Mouse (Mus musculus) small intestine, adult 2 months (tissue): Measurements from ENCODE around the gene Gnas. TPM values are rescaled to one million over a fixed set of nuclear protein-coding genes. Genes with fewer than 3 reads are reported as not detected.

Source experiments
- H3K27ac ChIP-seq: fragments of 200-500 bp; 2 replicates; pipeline ENCODE4 v1.5.1; 2012; ENCODE audit warnings: low read depth, low read length, control low read depth, inconsistent platforms; ENCODE audit not compliant: insufficient read depth
- H3K27me3 ChIP-seq: fragments of 200-500 bp; 2 replicates; pipeline ENCODE4 v1.6.1; 2012; ENCODE audit warnings: mild to moderate bottlenecking, moderate library complexity, low read length, inconsistent platforms; ENCODE audit not compliant: control insufficient read depth, insufficient read depth
- H3K36me3 ChIP-seq: fragments of 200-500 bp; 2 replicates; pipeline ENCODE4 v1.6.1; 2012; ENCODE audit warnings: mild to moderate bottlenecking, low read length, control low read depth, inconsistent platforms; ENCODE audit not compliant: control insufficient read depth, insufficient read depth
- H3K4me1 ChIP-seq: fragments of 200-500 bp; 2 replicates; pipeline ENCODE4 v1.6.1; 2012; ENCODE audit warnings: low read length, inconsistent platforms, mixed read lengths; ENCODE audit not compliant: control insufficient read depth, insufficient read depth, insufficient read length
- H3K4me3 ChIP-seq: fragments of 200-500 bp; 2 replicates; pipeline ENCODE4 v1.5.1; 2012; ENCODE audit warnings: low read depth, mild to moderate bottlenecking, control low read depth, inconsistent platforms, low read length, moderate library complexity
- CTCF ChIP-seq: fragments of 200-500 bp; IDR thresholded peaks from 2 replicates; pipeline ENCODE4 v1.5.1; 2012; ENCODE audit warnings: low read depth, mild to moderate bottlenecking, control low read depth, inconsistent platforms, low read length, moderate library complexity, mixed read lengths; ENCODE audit not compliant: insufficient replicate concordance, insufficient read length; ENCODE audit errors: extremely low read depth
- POLR2A ChIP-seq: fragments of 200-500 bp; IDR thresholded peaks from 2 replicates; pipeline ENCODE4 v1.6.1; 2012; ENCODE audit warnings: low read depth, mild to moderate bottlenecking, control low read depth, inconsistent platforms, low read length, moderate library complexity
- WGBS: fragments of 180-500 bp; shearing (Covaris S2); methylation state at CpG from one replicate; pipeline ENCODE4 v1.1.7; 2018; 5-methylcytosine and 5-hydroxymethylcytosine counted together
- polyA plus RNA-seq: library from polyadenylated mRNA; depleted of rRNA; stranded (reverse); fragments of >200 nt; gene quantifications from 2 replicates; pipeline ENCODE4 v1.2.3, GENCODE M21; 2012; rRNA removed

Gnas gene
- polyA plus RNA-seq, 1 experiment = 530 TPM

- 90% methylated on average over 9 of the region's 9 CpGs for WGBS
Measured at GRCm38 (mm10) chr2:174381021-174381420, 96.9 kb downstream of the Gnas start.

DNA sequence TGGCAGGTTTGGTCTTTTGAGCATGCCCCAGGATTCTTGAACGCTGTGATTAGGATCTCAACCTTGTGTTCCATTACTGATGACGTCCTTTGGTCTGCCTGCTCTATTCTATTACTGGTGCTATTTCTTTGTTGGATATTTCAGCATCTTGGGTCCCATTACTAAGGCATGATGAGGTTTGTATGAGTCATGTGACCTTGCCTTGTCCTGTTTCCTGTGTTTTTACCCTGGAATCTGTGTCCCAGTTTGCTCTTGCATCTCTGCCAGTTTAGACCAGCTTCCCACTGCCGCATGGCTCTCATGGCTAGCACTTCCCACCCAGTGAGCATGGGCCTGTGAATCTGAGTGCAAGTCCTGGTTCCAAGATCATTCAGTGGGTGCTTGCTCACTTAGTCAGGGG lies 107.8 kb downstream of the Gnas start:
- 88% methylated on average over 3 of the region's 3 CpGs for WGBS
- no peaks in the 10 kb centered on the region for H3K27me3 ChIP-seq
- H3K4me1 ChIP-seq = no peaks in the 10 kb centered on the region
- H3K36me3 ChIP-seq = no peaks in the 10 kb centered on the region
- no peak for TF ChIP-seq POLR2A
- TF ChIP-seq CTCF = no peak
- H3K4me3 ChIP-seq = no peak overlapping the region
- H3K27ac ChIP-seq = no peak overlapping the region

More at GRCm38 (mm10) chr2:174381021-174381420, 96.9 kb downstream of the Gnas start:
- Histone ChIP-seq H3K4me1 (no peaks in the 10 kb centered on the region), H3K36me3 (no peaks in the 10 kb centered on the region), H3K27me3 (no peaks in the 10 kb centered on the region), H3K27ac (no peak overlapping the region), H3K4me3 (no peak overlapping the region)
- TF ChIP-seq CTCF = no peak
- TF ChIP-seq POLR2A = no peak

- Histone ChIP-seq H3K4me3 (no peak overlapping the region), H3K27me3 (no peaks in the 10 kb centered on the region), H3K27ac (no peak overlapping the region), H3K4me1 (no peaks in the 10 kb centered on the region), H3K36me3 (no peaks in the 10 kb centered on the region)
- TF ChIP-seq CTCF = no peak
- no peak for TF ChIP-seq POLR2A
- 85% methylated on average over 9 of the region's 9 CpGs for WGBS
Measured at GRCm38 (mm10) chr2:174392554-174392953, 108.4 kb downstream of the Gnas start.

DNA sequence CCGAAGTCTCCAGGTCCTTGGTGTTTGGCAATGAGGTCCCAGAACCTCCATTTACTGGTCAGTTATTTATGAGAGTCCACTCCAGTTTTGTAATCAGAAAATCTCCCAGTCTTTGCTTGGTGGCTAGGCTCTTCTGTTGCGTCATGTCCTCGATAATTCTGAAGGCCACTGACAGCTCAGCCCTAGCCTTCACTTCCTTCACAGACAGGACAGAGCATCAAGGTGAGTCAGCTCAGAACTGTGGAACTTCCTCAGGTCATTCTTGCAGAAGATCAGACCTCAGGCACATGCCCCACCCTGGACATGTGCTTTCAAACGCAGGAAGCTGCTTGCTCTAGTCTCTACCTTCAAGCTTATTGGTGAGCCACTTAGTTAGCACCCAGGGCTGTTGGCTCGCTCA lies 109.3 kb downstream of the Gnas start:
- Histone ChIP-seq H3K27ac (no peak overlapping the region), H3K4me3 (no peak overlapping the region), H3K27me3 (no peaks in the 10 kb centered on the region), H3K36me3 (no peaks in the 10 kb centered on the region), H3K4me1 (no peaks in the 10 kb centered on the region)
- WGBS = 58% methylated on average over 5 of the region's 5 CpGs
- no peak for TF ChIP-seq POLR2A
- TF ChIP-seq CTCF = no peak

Other genes starting within 250 kb of the Gnas start
- gene Stx16, start 208.0 kb upstream of the Gnas start, polyA plus RNA-seq = 11.5 and 23.4 TPM in 2 replicates
- gene Npepl1, start 174.0 kb upstream of the Gnas start, polyA plus RNA-seq = 60.6 and 90.9 TPM in 2 replicates
- not detected in 2 replicates for gene Gm20721, start 62.4 kb downstream of the Gnas start, polyA plus RNA-seq
- 28.8 and 50.4 TPM in 2 replicates for gene Nelfcd, start 131.5 kb downstream of the Gnas start, polyA plus RNA-seq
- gene Ctsz, start 154.7 kb downstream of the Gnas start, polyA plus RNA-seq = 253 and 363 TPM in 2 replicates
- not detected in 2 replicates for gene Tubb1, start 166.4 kb downstream of the Gnas start, polyA plus RNA-seq
- gene Atp5e, start 179.8 kb downstream of the Gnas start, polyA plus RNA-seq = 157 and 303 TPM in 2 replicates
- 33.3 and 36.2 TPM in 2 replicates for gene Prelid3b, start 188.8 kb downstream of the Gnas start, polyA plus RNA-seq